Mouse (Mus musculus): ENCODE results near the gene Adgre5.

Adgre5 gene

GRCm38 (mm10) chr8:83740976-83741741 is at the start of gene Adgre5:
Adgre5 (minus strand) TSS chr8:83741326.
- peak; percentile 76 for DNase-seq

GRCm38 (mm10) chr8:83789826-83790225 is 48.7 kb upstream of the Adgre5 start:
- no peak for DNase-seq

DNA sequence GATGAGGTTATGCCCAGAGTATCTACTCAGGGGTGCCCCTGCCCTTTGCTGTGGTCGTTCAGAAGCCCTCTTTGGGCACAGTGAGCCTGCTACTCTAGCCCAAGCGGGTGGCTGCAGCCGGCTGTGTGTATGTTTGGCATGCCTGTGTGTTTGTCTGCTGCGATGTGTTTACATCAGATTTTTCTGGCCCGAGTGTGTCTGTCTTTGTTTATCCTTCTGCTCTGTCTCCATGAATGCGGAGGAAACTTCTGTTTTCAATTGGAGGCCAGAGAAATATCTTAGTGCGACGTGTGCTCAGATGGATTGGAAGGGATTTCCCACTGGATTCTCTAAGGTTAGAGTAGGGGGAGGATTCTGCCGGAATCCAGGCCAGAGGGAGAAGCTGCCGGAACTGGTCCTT is 43.9 kb upstream of the Adgre5 start:
- DNase-seq, result no peak

GRCm38 (mm10) chr8:83782832-83783558 is 41.9 kb upstream of the Adgre5 start:
- DNase-seq, result peak; percentile 83

- DNase-seq, result no peak
Measured at GRCm38 (mm10) chr8:83779610-83780009, 38.5 kb upstream of the Adgre5 start.

GRCm38 (mm10) chr8:83778051-83778450 is 36.9 kb upstream of the Adgre5 start:
- DNase-seq, result no peak

DNA sequence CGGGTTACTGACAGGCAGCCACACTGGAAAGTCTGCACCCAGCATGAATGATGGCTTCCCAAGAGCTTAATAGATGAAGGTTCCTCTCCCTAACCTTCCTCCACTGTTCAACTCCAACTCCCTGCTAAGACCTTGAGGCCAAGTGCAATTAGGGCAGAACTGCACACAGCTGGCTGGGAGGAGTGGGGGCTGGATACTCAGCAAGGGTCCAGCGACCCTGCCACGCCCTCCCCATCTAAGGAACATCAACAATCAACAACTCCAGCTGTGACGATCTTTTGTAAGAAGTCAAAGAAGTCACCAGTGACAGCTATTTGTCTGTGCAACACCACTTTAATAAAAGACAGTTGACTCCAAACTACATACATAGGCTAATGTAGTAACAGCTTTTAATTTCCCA is 35.5 kb upstream of the Adgre5 start:
- DNase-seq, result no peak

GRCm38 (mm10) chr8:83774221-83774620 is 33.1 kb upstream of the Adgre5 start:
- DNase-seq, result no peak

GRCm38 (mm10) chr8:83773452-83773846 is 32.3 kb upstream of the Adgre5 start:
- peak; percentile 37 for DNase-seq

DNA sequence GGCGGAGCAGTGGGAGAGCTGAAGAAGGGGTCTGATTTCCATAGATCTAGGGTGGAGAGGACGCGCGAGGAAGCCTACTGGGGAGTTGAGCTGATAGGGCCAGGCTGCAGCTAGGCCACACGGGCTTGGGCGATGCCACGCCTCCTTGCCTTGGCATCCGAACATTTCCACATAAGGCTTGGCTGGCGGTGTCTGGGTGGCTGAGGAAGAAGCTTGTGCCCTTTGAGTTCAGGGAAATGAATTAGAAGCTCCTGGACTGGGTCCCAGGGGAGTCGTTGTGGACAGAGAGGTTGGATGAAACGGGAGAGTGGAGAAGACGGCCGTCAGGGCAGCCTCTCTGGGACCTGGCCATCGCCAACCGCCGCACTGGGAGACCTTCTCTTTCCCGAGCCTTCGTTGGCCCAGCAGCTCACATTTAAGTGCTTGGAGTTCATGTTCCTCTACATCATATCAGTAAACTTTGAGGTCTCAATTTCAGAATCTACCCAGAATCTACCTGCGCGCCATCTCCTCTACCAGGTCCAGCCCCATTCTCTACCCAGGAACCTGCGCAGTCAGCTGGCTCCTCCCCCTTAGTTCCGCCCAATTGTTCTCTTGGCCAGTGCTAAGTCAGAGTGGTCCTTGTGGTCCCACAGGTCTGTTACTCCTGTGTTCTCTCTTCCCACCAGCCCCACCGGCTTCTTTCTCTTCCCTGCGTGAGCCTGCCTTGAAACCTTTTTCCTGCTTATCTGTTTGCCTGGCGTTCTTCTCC is 31.8 kb upstream of the Adgre5 start:
- DNase-seq, result peak; percentile 38

DNA sequence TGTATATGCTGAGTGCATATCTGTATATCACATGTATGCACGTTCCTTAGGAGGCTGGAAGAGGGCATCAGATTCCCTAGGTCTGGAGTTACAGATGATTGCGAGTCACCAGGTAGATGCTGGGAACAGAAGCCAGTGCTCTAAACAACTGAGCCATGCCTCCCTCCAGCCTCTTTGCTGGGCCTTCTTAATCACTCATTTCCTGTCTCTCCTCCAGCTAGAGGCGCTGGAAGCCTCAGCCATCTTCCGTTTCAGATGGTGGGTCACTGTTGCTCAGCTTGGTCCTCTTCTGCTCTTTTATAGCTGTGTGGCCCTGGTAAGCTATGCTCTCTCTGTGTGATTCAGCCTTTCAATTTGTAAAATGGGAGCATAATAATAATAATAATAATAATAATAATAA is 30.7 kb upstream of the Adgre5 start:
- no peak for DNase-seq

DNA sequence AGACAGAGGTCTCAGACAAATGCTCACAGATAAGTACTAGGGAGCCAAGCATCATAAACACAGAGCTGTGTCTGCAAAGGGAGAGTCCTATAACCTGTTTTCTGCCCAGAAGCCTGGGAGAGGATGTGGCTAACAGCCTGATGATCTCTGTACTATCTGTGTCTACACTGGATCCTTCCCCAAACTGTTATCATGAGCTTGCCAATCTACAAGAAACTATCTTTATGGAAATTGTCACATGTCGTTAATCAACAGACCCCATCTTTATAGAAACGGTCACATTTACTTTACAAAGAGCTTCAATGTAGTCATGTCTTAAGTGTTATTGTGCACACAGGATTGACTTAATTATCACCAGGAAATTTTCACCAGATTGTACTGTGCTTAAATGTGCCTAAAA is 29.5 kb upstream of the Adgre5 start:
- no peak for DNase-seq

DNA sequence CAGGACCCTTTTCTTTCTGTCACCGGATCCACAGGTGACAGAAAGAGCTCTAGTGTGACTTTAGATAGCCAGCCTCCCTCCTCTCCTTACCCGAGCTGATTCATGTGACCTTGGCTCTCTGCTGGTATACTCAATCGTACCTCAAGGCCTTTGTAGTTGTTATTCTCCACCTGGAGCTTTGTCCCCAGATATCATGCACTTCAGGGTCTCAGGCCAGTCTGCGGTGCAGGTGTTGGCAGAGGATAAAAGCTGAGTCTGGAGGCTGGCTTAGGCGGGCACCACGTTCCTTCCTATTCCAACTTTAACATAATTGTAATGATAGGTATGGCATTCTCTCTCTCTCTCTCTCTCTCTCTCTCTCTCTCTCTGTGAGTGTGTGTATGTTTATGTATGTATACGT is 28.6 kb upstream of the Adgre5 start:
- no peak for DNase-seq

DNA sequence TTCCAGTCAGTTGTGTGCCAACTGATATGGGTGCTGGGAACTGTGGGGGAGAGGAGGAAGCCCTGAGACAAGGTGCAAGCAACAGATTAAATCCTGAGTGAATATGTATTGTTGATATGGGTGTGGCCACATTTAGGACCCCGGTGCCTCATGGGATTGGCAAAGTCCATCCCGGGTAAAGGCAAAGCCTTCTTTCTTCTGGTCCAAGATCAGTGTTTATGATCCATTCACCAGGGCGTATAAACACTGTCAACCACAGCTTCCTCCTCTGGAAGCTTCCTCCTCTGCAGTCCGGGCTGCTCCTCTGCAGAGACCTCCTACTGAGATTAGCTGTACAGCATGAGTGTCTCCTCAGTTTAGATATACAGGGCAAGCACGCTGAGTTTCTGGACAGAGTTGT is 27.4 kb upstream of the Adgre5 start:
- DNase-seq, result no peak

DNA sequence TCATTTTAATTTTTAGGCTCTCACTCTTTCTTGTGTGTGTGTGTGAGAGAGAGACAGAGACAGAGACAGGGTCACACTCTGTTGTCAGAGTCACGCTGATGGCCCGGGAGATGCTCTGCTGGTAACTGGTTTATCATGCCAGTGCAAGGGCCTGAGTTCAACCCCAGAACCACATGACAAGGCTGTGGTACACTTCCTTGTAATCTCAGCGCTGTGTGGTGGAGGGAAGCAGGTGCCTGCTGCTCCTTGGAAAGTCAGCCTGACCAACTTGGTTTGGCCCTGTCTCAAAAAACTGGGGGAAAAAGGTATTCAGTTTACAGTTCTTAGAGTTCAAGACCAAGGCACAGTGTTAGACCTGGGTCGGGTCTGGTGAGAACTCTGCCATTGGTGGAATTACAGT is 26.3 kb upstream of the Adgre5 start:
- DNase-seq, result no peak

GRCm38 (mm10) chr8:83765663-83766062 is 24.5 kb upstream of the Adgre5 start:
- DNase-seq, result no peak

GRCm38 (mm10) chr8:83764717-83765116 is 23.6 kb upstream of the Adgre5 start:
- DNase-seq, result no peak

DNA sequence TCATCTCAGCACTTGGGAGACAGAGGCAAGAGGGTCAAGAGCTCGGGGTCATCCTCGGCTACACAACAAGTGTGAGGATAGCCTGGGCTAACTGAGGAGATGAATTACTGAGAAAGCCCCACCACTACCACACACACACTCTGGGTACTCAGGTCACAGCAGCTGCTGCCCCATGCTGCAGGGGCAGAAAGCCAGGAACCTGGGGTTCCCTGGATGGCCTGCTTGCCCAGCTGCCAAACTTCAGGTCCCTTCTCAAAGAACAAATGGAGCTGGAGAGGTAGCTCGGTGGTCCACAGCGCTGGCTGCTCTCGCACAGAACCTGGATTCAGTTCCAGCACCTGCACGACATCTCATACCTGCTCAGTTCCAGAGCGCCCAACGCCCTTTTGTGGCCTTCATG is 23.0 kb upstream of the Adgre5 start:
- DNase-seq, result no peak

DNA sequence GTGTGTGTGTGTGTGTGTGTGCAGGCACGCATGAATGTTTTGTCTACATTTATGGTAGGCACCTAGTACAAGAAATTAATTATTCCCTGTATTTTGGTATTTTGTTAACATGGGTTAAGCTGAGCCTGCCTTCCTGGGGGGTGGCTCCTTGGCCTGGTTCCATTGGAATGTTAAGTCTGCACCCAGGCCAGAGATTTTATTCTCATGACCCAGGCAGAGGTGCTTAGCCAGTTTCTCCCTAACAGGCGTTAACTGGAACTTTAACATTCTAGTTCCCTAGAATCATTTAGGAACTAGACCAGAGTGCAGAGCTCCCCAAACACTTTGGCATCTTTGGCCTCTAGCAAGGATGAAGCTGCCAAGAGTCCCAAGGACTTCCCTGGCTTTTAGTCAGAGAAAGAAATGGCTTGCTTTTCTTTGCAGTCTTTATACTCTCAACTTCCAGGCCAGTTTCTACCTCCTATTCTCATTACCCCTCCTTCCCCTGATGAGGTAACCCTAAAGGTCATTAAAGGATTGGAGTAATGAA is 18.2 kb upstream of the Adgre5 start:
- peak; percentile 68 for DNase-seq

GRCm38 (mm10) chr8:83758298-83758697 is 17.2 kb upstream of the Adgre5 start:
- no peak for DNase-seq

- DNase-seq, result no peak
Measured at GRCm38 (mm10) chr8:83757084-83757607, 16.0 kb upstream of the Adgre5 start.

GRCm38 (mm10) chr8:83756273-83756672 is 15.1 kb upstream of the Adgre5 start:
- DNase-seq, result no peak

GRCm38 (mm10) chr8:83754149-83754548 is 13.0 kb upstream of the Adgre5 start:
- no peak for DNase-seq

Data from kidney, adult 9 months (tissue).